In the genomic region with DNA sequence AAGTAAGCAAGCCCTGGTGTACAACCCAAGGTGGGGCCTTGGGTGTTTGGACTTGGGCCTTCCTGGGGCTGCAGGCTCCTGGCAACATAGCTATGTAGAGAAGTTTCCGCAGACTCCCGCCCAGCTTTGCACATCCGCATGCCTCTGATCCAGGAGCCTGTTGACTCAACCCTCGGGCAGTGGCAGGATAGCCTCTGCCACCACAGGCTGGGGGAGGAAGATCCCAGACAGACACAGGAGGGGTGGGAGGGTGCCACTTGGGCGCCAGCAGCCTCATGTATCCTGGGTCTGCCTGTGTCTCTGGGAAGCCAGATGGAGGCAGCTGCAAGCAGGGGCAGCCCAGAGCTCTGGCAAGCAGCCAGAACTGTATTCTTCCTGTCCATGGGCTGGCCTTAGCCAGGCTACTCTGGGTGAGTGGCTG, we compare ENCODE assay signal across 7 mouse cellular contexts. TPM values are rescaled to one million over a fixed set of nuclear protein-coding genes. Genes with fewer than 3 reads are reported as not detected.
DNase-seq lines count a peak whose midpoint lies in the region; ATAC-seq lines count a peak whose summit lies in the region.

No protein-coding gene starts in this region.

- peaks cover 4% of the 10 kb centered on the region; the same call in 1 of the 2 replicates for H3K36me3 ChIP-seq in hindbrain, embryonic 12.5 days

- H3K9me3 ChIP-seq in hindbrain, embryonic 12.5 days (replicated peaks) = no peaks in the 10 kb centered on the region

- no peak overlapping the region for H3K4me2 ChIP-seq in hindbrain, embryonic 12.5 days (replicated peaks)

- peak; percentile 21; the same call in 1 of the 2 replicates for ATAC-seq in hindbrain, embryonic 12.5 days (ENCODE audit: low FRiP score)
- ATAC-seq in erythroblast, adult 5-6 weeks (replicated peaks; ENCODE audit: low FRiP score, poor library complexity, severe bottlenecking) = no peak

- H3K27ac ChIP-seq in hindbrain, embryonic 12.5 days = no peak overlapping the region

- H3K9ac ChIP-seq in hindbrain, embryonic 12.5 days = no peak overlapping the region

- no peak overlapping the region for H3K4me3 ChIP-seq in hindbrain, embryonic 12.5 days

- 82% methylated on average over 5 of the region's 5 CpGs for WGBS in hindbrain, embryonic 12.5 days

- peaks cover 43% of the 10 kb centered on the region for H3K4me1 ChIP-seq in hindbrain, embryonic 12.5 days

- peak; percentile 59 to 67 for DNase-seq in right cerebral cortex, postnatal 10 days (ENCODE audit: low spot score in 2 of 2)
- no peak for DNase-seq in right cerebral cortex, adult 18-20 months
- DNase-seq in gastrocnemius, adult 18-20 months (ENCODE audit: low spot score) = peak; percentile 35
- DNase-seq in lung, adult 18-20 months = peak; percentile 84 to 88
- DNase-seq in spleen, postnatal 10 days (ENCODE audit: low spot score in 2 of 2) = no peak

- peaks cover 40% of the 10 kb centered on the region for H3K27me3 ChIP-seq in hindbrain, embryonic 12.5 days

RNA-seq across cellular contexts. Expression of a gene that starts 3.6 kb away (rescaled TPM):
- 1 to 10 TPM; 4.9 to 6.7 TPM for total RNA-seq in gastrocnemius, adult 18-20 months (2021)
- polyA plus RNA-seq in hindbrain, embryonic 12.5 days (2016; fragmentation: Nextera tagmentation; extraction: Ambion mirVana) = 4.3 and 5.1 TPM in 2 replicates
- total RNA-seq in erythroblast, adult 5-6 weeks (2015; ENCODE audit: low replicate concordance) = 0.42 and 2.7 TPM in 2 replicates
- 0.42 TPM in 1 of 2 replicates, not detected in the other for total RNA-seq in erythroblast, adult 5-6 weeks (2017; ENCODE audit: low replicate concordance)

RNA-seq across cellular contexts. Expression of a gene that starts 38.8 kb away (rescaled TPM):
- under 1 TPM; 0.27 to 0.31 TPM for total RNA-seq in gastrocnemius, adult 18-20 months (2021)
- polyA plus RNA-seq in hindbrain, embryonic 12.5 days (2016; fragmentation: Nextera tagmentation; extraction: Ambion mirVana) = 0.65 and 0.68 TPM in 2 replicates
- not detected in 2 replicates for total RNA-seq in erythroblast, adult 5-6 weeks (2015; ENCODE audit: low replicate concordance)
- total RNA-seq in erythroblast, adult 5-6 weeks (2017; ENCODE audit: low replicate concordance) = not detected in 2 replicates

RNA-seq across cellular contexts. Expression of a gene that starts 39.1 kb away (rescaled TPM):
- total RNA-seq in gastrocnemius, adult 18-20 months (2021) = 1 to 10 TPM; 1.9 to 3.0 TPM
- 3.2 and 5.3 TPM in 2 replicates for polyA plus RNA-seq in hindbrain, embryonic 12.5 days (2016; fragmentation: Nextera tagmentation; extraction: Ambion mirVana)
- 2.9 TPM in 1 of 2 replicates, not detected in the other for total RNA-seq in erythroblast, adult 5-6 weeks (2015; ENCODE audit: low replicate concordance)
- 0.94 TPM in 1 of 2 replicates, not detected in the other for total RNA-seq in erythroblast, adult 5-6 weeks (2017; ENCODE audit: low replicate concordance)

Comparison
In these comparisons a context has a peak if more than half of its experiments do, and no peak if none do; other contexts are left out.
1. DNase-seq: peak in right cerebral cortex, postnatal 10 days (2 of 2), gastrocnemius, adult 18-20 months (single experiment) and lung, adult 18-20 months (2 of 2); none in right cerebral cortex, adult 18-20 months (single experiment) and spleen, postnatal 10 days (0 of 2).